Mouse (Mus musculus) intestine, embryonic 14.5 days (tissue): Measurements from ENCODE around the gene Gm20696. TPM values are rescaled to one million over a fixed set of nuclear protein-coding genes. Genes with fewer than 3 reads are reported as not detected.

Source experiments
- ATAC-seq: fragments of 200-750 bp; cut with Nextera tagmentation; replicated peaks from 2 replicates; pipeline ENCODE4 v1.8.0; 2017; ENCODE audit warnings: low read depth, moderate number of reproducible peaks, moderate TSS enrichment, moderate library complexity; ENCODE audit not compliant: low FRiP score, low TSS enrichment
- DNase-seq: peaks from one replicate; pipeline ENCODE4 v3.0.0-alpha.2; 2018; ENCODE audit warnings: low spot score
- H3K27ac ChIP-seq: fragments of 300-500 bp; sonication (generic); 2 replicates; pipeline ENCODE4 v1.5.1; 2014; ENCODE audit warnings: low read depth, mild to moderate bottlenecking, control low read depth
- H3K27me3 ChIP-seq: fragments of 300-500 bp; sonication (generic); replicated peaks from 2 replicates; pipeline ENCODE4 v1.6.1; 2014; ENCODE audit warnings: low read length, control low read depth; ENCODE audit not compliant: control insufficient read depth, insufficient read depth
- H3K36me3 ChIP-seq: fragments of 300-500 bp; sonication (generic); 2 replicates; pipeline ENCODE4 v1.6.1; 2014; ENCODE audit warnings: low read length, control low read depth; ENCODE audit not compliant: control insufficient read depth, insufficient read depth
- H3K4me1 ChIP-seq: fragments of 300-500 bp; sonication (generic); replicated peaks from 2 replicates; pipeline ENCODE4 v1.6.1; 2014; ENCODE audit warnings: low read length, control low read depth, mixed read lengths; ENCODE audit not compliant: control insufficient read depth, insufficient read depth
- H3K4me2 ChIP-seq: fragments of 300-500 bp; sonication (generic); 2 replicates; pipeline ENCODE4 v1.6.1; 2014; ENCODE audit warnings: low read length
- H3K4me3 ChIP-seq: fragments of 300-500 bp; sonication (generic); 2 replicates; pipeline ENCODE4 v1.5.1; 2014; ENCODE audit warnings: low read depth, low read length, control low read depth, mixed read lengths
- H3K9ac ChIP-seq: fragments of 300-500 bp; sonication (generic); 2 replicates; pipeline ENCODE4 v1.6.1; 2014; ENCODE audit warnings: mild to moderate bottlenecking, low read length
- H3K9me3 ChIP-seq: fragments of 300-500 bp; sonication (generic); 2 replicates; pipeline ENCODE4 v1.6.1; 2016; ENCODE audit warnings: low read length, control low read depth; ENCODE audit not compliant: control insufficient read depth
- WGBS: fragments of 180-500 bp; shearing (Covaris S2); extraction: QIAGEN DNeasy Blood & Tissue Kit; methylation state at CpG from one replicate; pipeline ENCODE4 v1.1.7; 2014; 5-methylcytosine and 5-hydroxymethylcytosine counted together
- polyA plus RNA-seq: library from polyadenylated mRNA; unstranded; fragments of >200 nt; fragmentation: Nextera tagmentation; extraction: Ambion mirVana; gene quantifications from 2 replicates; pipeline ENCODE4 v1.2.1, GENCODE M21; 2014

Gene Gm20696
- polyA plus RNA-seq, 1 experiment from 2014 or later, result 6.9 TPM

DNA sequence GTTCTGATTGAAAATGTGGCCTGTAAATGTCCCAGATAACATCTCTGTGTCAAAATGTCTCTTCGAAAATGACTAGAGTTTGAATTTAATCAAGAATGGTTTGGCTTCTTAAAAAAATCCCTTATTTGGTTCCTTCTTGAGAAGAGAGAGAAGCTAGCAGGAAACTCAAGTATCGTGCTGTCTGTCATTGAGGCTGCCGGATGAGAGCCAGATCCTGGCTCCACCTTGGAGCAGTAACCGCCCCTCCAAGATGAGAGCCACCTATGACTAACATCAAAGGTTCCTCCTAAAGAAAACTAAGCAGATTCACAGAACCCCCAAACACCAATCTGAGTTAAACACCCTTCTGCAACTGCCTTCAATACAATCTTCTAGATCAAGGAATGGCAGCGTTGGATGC is 369.1 kb downstream of the Gm20696 start:
- DNase-seq (no peak), ATAC-seq (no peak)
- Histone ChIP-seq H3K27ac (no peak overlapping the region), H3K4me1 (0 out of 2 replicates have a peak, but pooled peaks cover 3% of the 10 kb centered on the region), H3K4me2 (no peak overlapping the region), H3K27me3 (no peaks in the 10 kb centered on the region), H3K4me3 (no peak overlapping the region), H3K9me3 (no peaks in the 10 kb centered on the region), H3K36me3 (no peaks in the 10 kb centered on the region), H3K9ac (no peak overlapping the region)
- 62% methylated on average over 5 of the region's 5 CpGs for WGBS

GRCm38 (mm10) chr6:99295495-99295894 is 371.1 kb downstream of the Gm20696 start:
- Histone ChIP-seq H3K27me3 (no peaks in the 10 kb centered on the region), H3K4me1 (0 out of 2 replicates have a peak, but pooled peaks cover 3% of the 10 kb centered on the region), H3K4me2 (no peak overlapping the region), H3K9me3 (no peaks in the 10 kb centered on the region), H3K4me3 (no peak overlapping the region), H3K36me3 (no peaks in the 10 kb centered on the region), H3K9ac (no peak overlapping the region), H3K27ac (no peak overlapping the region)
- no peak for DNase-seq
- WGBS, result 78% methylated on average over 8 of the region's 8 CpGs
- ATAC-seq, result no peak

GRCm38 (mm10) chr6:99289220-99289619 is 377.4 kb downstream of the Gm20696 start:
- Histone ChIP-seq H3K27ac (no peak overlapping the region), H3K4me1 (0 out of 2 replicates have a peak, but pooled peaks cover 6% of the 10 kb centered on the region), H3K27me3 (no peaks in the 10 kb centered on the region), H3K9me3 (no peaks in the 10 kb centered on the region), H3K4me3 (no peak overlapping the region), H3K9ac (no peak overlapping the region), H3K36me3 (no peaks in the 10 kb centered on the region), H3K4me2 (no peak overlapping the region)
- WGBS, result 67% methylated on average over 4 of the region's 4 CpGs
- no peak for DNase-seq
- ATAC-seq, result no peak

GRCm38 (mm10) chr6:99285026-99285425 is 381.6 kb downstream of the Gm20696 start:
- no peaks in the 10 kb centered on the region for H3K27me3 ChIP-seq
- no peaks in the 10 kb centered on the region for H3K9me3 ChIP-seq
- H3K4me3 ChIP-seq, result no peak overlapping the region
- no peaks in the 10 kb centered on the region for H3K36me3 ChIP-seq
- H3K27ac ChIP-seq, result no peak overlapping the region
- ATAC-seq (0 out of 2 replicates have a peak, but pooled peaks have one; percentile 12), DNase-seq (no peak)
- WGBS, result 51% methylated on average over 3 of the region's 3 CpGs
- no peak overlapping the region for H3K9ac ChIP-seq
- 0 out of 2 replicates have a peak, but pooled peaks cover 6% of the 10 kb centered on the region for H3K4me1 ChIP-seq
- no peak overlapping the region for H3K4me2 ChIP-seq

GRCm38 (mm10) chr6:99284019-99284418 is 382.6 kb downstream of the Gm20696 start:
- no peak overlapping the region for H3K4me2 ChIP-seq
- 83% methylated on average over 4 of the region's 4 CpGs for WGBS
- H3K27ac ChIP-seq, result no peak overlapping the region
- no peaks in the 10 kb centered on the region for H3K36me3 ChIP-seq
- no peaks in the 10 kb centered on the region for H3K9me3 ChIP-seq
- no peak overlapping the region for H3K4me3 ChIP-seq
- H3K9ac ChIP-seq, result no peak overlapping the region
- 0 out of 2 replicates have a peak, but pooled peaks cover 6% of the 10 kb centered on the region for H3K4me1 ChIP-seq
- DNase-seq, result no peak
- no peak for ATAC-seq
- H3K27me3 ChIP-seq, result no peaks in the 10 kb centered on the region

GRCm38 (mm10) chr6:99282866-99283657 is 383.5 kb downstream of the Gm20696 start:
- WGBS, result 81% methylated on average over 15 of the region's 15 CpGs
- ATAC-seq, result no peak

GRCm38 (mm10) chr6:99281433-99281832 is 385.2 kb downstream of the Gm20696 start:
- peaks cover 9% of the 10 kb centered on the region; the same call in 1 of the 2 replicates for H3K4me1 ChIP-seq
- no peaks in the 10 kb centered on the region for H3K36me3 ChIP-seq
- no peak overlapping the region for H3K9ac ChIP-seq
- no peaks in the 10 kb centered on the region for H3K9me3 ChIP-seq
- DNase-seq (no peak), ATAC-seq (no peak)
- H3K27ac ChIP-seq, result no peak overlapping the region
- no peak overlapping the region for H3K4me2 ChIP-seq
- 93% methylated on average over 9 of the region's 9 CpGs for WGBS
- H3K4me3 ChIP-seq, result no peak overlapping the region
- no peaks in the 10 kb centered on the region for H3K27me3 ChIP-seq

More at GRCm38 (mm10) chr6:99282866-99283657, 383.5 kb downstream of the Gm20696 start:
- H3K4me1 ChIP-seq, result 0 out of 2 replicates have a peak, but pooled peaks cover 6% of the 10 kb centered on the region
- H3K9ac ChIP-seq, result no peak overlapping the region
- DNase-seq, result no peak
- no peaks in the 10 kb centered on the region for H3K9me3 ChIP-seq
- H3K27me3 ChIP-seq, result no peaks in the 10 kb centered on the region
- H3K27ac ChIP-seq, result no peak overlapping the region
- no peak overlapping the region for H3K4me2 ChIP-seq
- no peaks in the 10 kb centered on the region for H3K36me3 ChIP-seq
- no peak overlapping the region for H3K4me3 ChIP-seq

DNA sequence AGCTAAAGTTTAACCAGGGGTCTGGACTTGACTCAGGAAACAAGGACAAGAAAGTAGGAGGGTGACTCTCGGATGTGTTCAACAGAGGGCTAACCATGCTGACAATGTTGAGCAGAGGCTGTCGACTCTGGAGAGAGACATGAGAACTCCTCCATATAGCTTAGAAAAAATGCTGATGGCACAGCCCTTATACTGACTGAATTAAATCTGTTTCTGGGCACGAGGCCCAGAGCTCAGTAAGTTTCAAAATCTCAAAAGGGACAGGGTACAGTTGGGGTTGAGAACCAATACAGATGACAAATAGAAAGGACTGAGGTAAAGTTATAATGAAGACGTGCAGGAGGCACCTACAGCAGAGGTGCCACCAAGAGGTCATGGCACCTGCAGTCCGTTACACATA is 386.0 kb downstream of the Gm20696 start:
- ATAC-seq (no peak), DNase-seq (no peak)
- Histone ChIP-seq H3K27ac (no peak overlapping the region), H3K27me3 (no peaks in the 10 kb centered on the region), H3K4me1 (peaks cover 17% of the 10 kb centered on the region), H3K36me3 (no peaks in the 10 kb centered on the region), H3K4me2 (no peak overlapping the region), H3K4me3 (no peak overlapping the region), H3K9me3 (no peaks in the 10 kb centered on the region), H3K9ac (no peak overlapping the region)
- 69% methylated on average over 5 of the region's 5 CpGs for WGBS

DNA sequence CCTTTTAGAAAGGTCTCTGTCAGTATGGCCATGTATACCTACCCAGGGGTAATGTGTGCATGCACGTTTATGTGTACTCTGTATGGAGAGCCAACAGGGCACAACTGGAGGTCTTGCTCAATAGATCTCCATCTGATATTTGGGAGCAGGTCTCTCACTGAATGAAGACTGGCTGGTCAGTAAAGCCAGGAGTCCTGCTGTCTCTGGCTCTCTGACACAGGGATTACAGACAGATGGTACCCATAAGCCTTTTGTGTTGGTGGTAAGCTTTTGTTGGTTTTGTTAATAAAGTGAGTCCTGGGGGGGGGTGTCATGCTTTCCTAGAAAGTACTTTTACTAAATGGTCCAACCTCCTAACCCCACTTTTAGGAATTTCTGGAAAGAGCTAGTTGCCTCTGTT is 389.3 kb downstream of the Gm20696 start:
- H3K9me3 ChIP-seq, result no peaks in the 10 kb centered on the region

More for the DNA sequence above, 389.3 kb downstream of the Gm20696 start:
- WGBS, result 86% methylated on average over 1 of the region's 1 CpGs
- no peaks in the 10 kb centered on the region for H3K36me3 ChIP-seq
- no peak overlapping the region for H3K4me2 ChIP-seq
- H3K27ac ChIP-seq, result no peak overlapping the region
- H3K9ac ChIP-seq, result no peak overlapping the region
- DNase-seq (no peak), ATAC-seq (no peak)
- H3K4me1 ChIP-seq, result peaks cover 18% of the 10 kb centered on the region
- no peak overlapping the region for H3K4me3 ChIP-seq
- H3K27me3 ChIP-seq, result no peaks in the 10 kb centered on the region
